Mouse (Mus musculus) bone marrow macrophage, adult 2 months (primary cell): ENCODE data around the gene Aanat. TPM values are rescaled to one million over a fixed set of nuclear protein-coding genes. Genes with fewer than 3 reads are reported as not detected.

ENCODE experiments used
- H3K27ac ChIP-seq: 2 replicates; pipeline ENCODE4 v1.5.1; 2012; ENCODE audit warnings: low read depth, low read length; ENCODE audit not compliant: insufficient read depth
- H3K4me1 ChIP-seq: 2 replicates; pipeline ENCODE4 v1.6.1; 2012; ENCODE audit warnings: low read length; ENCODE audit not compliant: control insufficient read depth, insufficient read depth
- H3K4me3 ChIP-seq: 2 replicates; pipeline ENCODE4 v1.5.1; 2012; ENCODE audit warnings: mild to moderate bottlenecking, low read length, moderate library complexity; ENCODE audit not compliant: insufficient read depth
- CTCF ChIP-seq: IDR thresholded peaks from 2 replicates; pipeline ENCODE4 v1.5.1; 2012; ENCODE audit warnings: low read depth, mild to moderate bottlenecking, low read length, moderate library complexity
- POLR2A ChIP-seq: IDR thresholded peaks from 2 replicates; pipeline ENCODE4 v1.6.1; 2012; ENCODE audit warnings: mild to moderate bottlenecking, low read depth, low read length, borderline replicate concordance
- polyA plus RNA-seq: library from polyadenylated mRNA; stranded (reverse); fragments of >200 nt; gene quantifications from 2 replicates; pipeline ENCODE4 v1.2.4, GENCODE M21; 2012; ENCODE audit not compliant: missing spikeins, insufficient read depth, insufficient read length

Gene Aanat
- polyA plus RNA-seq, 1 experiment, result not detected

- Histone ChIP-seq H3K4me3 (no peak overlapping the region), H3K4me1 (peaks cover 33% of the 10 kb centered on the region), H3K27ac (no peak overlapping the region)
- TF ChIP-seq POLR2A (no peak), CTCF (no peak)
Observed at GRCm38 (mm10) chr11:116574486-116574885, 11.7 kb upstream of the Aanat start.

- TF ChIP-seq CTCF, result no peak
- TF ChIP-seq POLR2A, result no peak
- peaks cover 35% of the 10 kb centered on the region for H3K4me1 ChIP-seq
- no peak overlapping the region for H3K4me3 ChIP-seq
- H3K27ac ChIP-seq, result no peak overlapping the region
Observed at GRCm38 (mm10) chr11:116574982-116575381, 11.2 kb upstream of the Aanat start.

- Histone ChIP-seq H3K4me3 (no peak overlapping the region), H3K4me1 (peaks cover 39% of the 10 kb centered on the region), H3K27ac (no peak overlapping the region)
- TF ChIP-seq CTCF (no peak), POLR2A (no peak)
Observed at GRCm38 (mm10) chr11:116575396-116575795, 10.8 kb upstream of the Aanat start.

- Histone ChIP-seq H3K4me3 (no peak overlapping the region), H3K4me1 (peaks cover 10% of the 10 kb centered on the region), H3K27ac (no peak overlapping the region)
- no peak for TF ChIP-seq CTCF
- TF ChIP-seq POLR2A, result no peak
Observed at GRCm38 (mm10) chr11:116579280-116579679, 7.0 kb upstream of the Aanat start.

GRCm38 (mm10) chr11:116580031-116580652 lies 6.1 kb upstream of the Aanat start:
- H3K4me1 ChIP-seq, result peaks cover 7% of the 10 kb centered on the region
- H3K4me3 ChIP-seq, result peak overlapping the region; percentile 95
- TF ChIP-seq CTCF (no peak), POLR2A (no peak)
- H3K27ac ChIP-seq, result no peak overlapping the region

GRCm38 (mm10) chr11:116580711-116581375 lies 5.4 kb upstream of the Aanat start:
- H3K4me1 ChIP-seq, result peaks cover 7% of the 10 kb centered on the region
- H3K4me3 ChIP-seq, result peak overlapping the region; percentile 95
- H3K27ac ChIP-seq, result no peak overlapping the region
- TF ChIP-seq CTCF (no peak), POLR2A (no peak)

GRCm38 (mm10) chr11:116581376-116581814 lies 4.8 kb upstream of the Aanat start, which contains the start of gene Ube2o:
TSS of gene Ube2o (minus strand) at chr11:116581447.
- Histone ChIP-seq H3K4me3 (peak within 1 kb of the TSS; percentile 95), H3K4me1 (peaks cover 7% of the 10 kb centered on the region), H3K27ac (no peak within 1 kb of the TSS)
- TF ChIP-seq CTCF (no peak), POLR2A (no peak)

GRCm38 (mm10) chr11:116585682-116586081 lies 550 bp upstream of the Aanat start:
- Histone ChIP-seq H3K4me1 (no peaks in the 10 kb centered on the region), H3K27ac (no peak overlapping the region), H3K4me3 (no peak overlapping the region)
- TF ChIP-seq POLR2A, result no peak
- no peak for TF ChIP-seq CTCF

- no peaks in the 10 kb centered on the region for H3K4me1 ChIP-seq
- no peak for TF ChIP-seq POLR2A
- peak; percentile 99 for TF ChIP-seq CTCF
- H3K27ac ChIP-seq, result no peak overlapping the region
- no peak overlapping the region for H3K4me3 ChIP-seq
Observed at GRCm38 (mm10) chr11:116586801-116587631, 784 bp downstream of the Aanat start.

- H3K4me3 ChIP-seq, result no peak overlapping the region
- H3K27ac ChIP-seq, result no peak overlapping the region
- no peaks in the 10 kb centered on the region for H3K4me1 ChIP-seq
- no peak for TF ChIP-seq POLR2A
- no peak for TF ChIP-seq CTCF
Observed at GRCm38 (mm10) chr11:116589020-116589531, 2.8 kb downstream of the Aanat start.
